10 mouse cellular contexts compared by ENCODE assay signal in the genomic region with DNA sequence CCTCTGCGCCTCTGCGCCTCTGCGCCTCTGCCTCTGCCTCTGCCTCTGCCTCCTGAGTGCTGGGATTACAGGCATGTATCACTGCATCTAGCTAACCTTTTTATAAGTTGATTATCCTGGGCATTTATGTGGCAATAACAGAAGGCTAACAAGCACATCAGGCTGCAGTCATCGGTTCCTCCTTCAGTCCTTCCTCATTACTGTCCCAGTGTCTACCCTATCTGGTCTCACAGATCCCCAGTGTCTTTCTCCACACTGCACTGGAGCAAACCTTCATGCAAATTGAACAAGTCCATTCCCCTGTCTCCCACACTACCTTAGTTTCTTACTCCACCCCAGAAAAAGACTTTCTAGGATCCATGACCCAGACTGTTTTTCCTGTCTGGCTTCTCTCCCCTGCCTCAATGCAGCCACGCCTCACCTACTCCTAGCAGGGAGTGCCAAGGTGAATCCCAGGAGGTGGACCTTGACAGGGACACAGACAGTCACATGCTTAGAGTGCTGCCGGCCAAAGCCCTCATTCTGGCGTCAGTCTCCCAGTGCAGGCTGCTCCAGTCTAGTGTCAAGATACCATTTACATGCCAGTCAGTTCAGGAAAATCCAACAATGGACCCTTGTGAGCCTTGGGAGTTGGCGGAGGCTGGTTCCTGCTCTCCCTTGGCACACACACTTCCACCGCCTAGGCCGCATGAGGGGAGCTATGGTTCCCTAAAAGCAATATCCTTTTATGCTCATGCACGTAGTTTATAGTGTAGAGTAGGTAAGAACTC. TPM values are rescaled to one million over a fixed set of nuclear protein-coding genes. Genes with fewer than 3 reads are reported as not detected.
DNase-seq lines count a peak whose midpoint lies in the region; ATAC-seq and TF ChIP-seq lines count a peak whose summit lies in the region.
"Had no signal": no experiment of that assay in that cellular context is flagged by ENCODE, and none has a peak within 500 bp of the region (broad histone marks: within the 10 kb centered on the region; RNA-seq: fewer than 3 reads in every experiment).

No protein-coding gene starts in this region.

- H3K4me1 ChIP-seq in liver, postnatal 0 days (ENCODE audit: insufficient read depth): peaks cover 20% of the 10 kb centered on the region
- 0 out of 2 replicates have a peak, but pooled peaks cover under 1% of the 10 kb centered on the region for H3K4me1 ChIP-seq in liver, embryonic 11.5 days (replicated peaks; ENCODE audit: control insufficient read depth, insufficient read depth, low read length)
- H3K4me1 ChIP-seq in intestine, embryonic 16.5 days (ENCODE audit: control insufficient read depth, insufficient read depth, low read length): peaks cover 8% of the 10 kb centered on the region
- H3K4me1 ChIP-seq in neural tube, embryonic 14.5 days (ENCODE audit: control insufficient read depth, insufficient read depth, low read length): no peaks in the 10 kb centered on the region
- H3K4me1 ChIP-seq: limb, embryonic 12.5 days had no signal

- H3K27me3 ChIP-seq in liver, postnatal 0 days (ENCODE audit: insufficient read depth, low read length): no peaks in the 10 kb centered on the region
- H3K27me3 ChIP-seq in liver, embryonic 11.5 days (replicated peaks; ENCODE audit: control insufficient read depth, insufficient read depth, low read length): no peaks in the 10 kb centered on the region; the same call in 1 of the 2 replicates
- peaks cover 13% of the 10 kb centered on the region; the same call in 1 of the 2 replicates for H3K27me3 ChIP-seq in intestine, embryonic 16.5 days (replicated peaks; ENCODE audit: control insufficient read depth, insufficient read depth, low read length)
- H3K27me3 ChIP-seq in neural tube, embryonic 14.5 days (ENCODE audit: control insufficient read depth, insufficient read depth, low read length): no peaks in the 10 kb centered on the region
- H3K27me3 ChIP-seq: limb, embryonic 12.5 days had no signal

- no peak for TF ChIP-seq EP300 in liver, postnatal 0 days (IDR thresholded peaks at IDR 0.05; ENCODE audit: low read depth)

- ATAC-seq in liver, postnatal 0 days: peak; percentile 35; the same call in 1 of the 2 replicates
- no peak for ATAC-seq in liver, embryonic 11.5 days (replicated peaks; ENCODE audit: low FRiP score)
- peak; percentile 86 for ATAC-seq in intestine, embryonic 16.5 days
- ATAC-seq in neural tube, embryonic 14.5 days (ENCODE audit: low read depth): peak; percentile 60; the same call in 1 of the 2 replicates

- H3K9ac ChIP-seq in liver, postnatal 0 days (replicated peaks): no peak overlapping the region
- no peak overlapping the region for H3K9ac ChIP-seq in liver, embryonic 11.5 days (ENCODE audit: low read depth, low read length)
- no peak overlapping the region for H3K9ac ChIP-seq in intestine, embryonic 16.5 days (ENCODE audit: low read depth, low read length)
- no peak overlapping the region for H3K9ac ChIP-seq in neural tube, embryonic 14.5 days (replicated peaks; ENCODE audit: low read depth, low read length)
- H3K9ac ChIP-seq: limb, embryonic 12.5 days had no signal

- no peak overlapping the region for H3K4me2 ChIP-seq in liver, postnatal 0 days (ENCODE audit: low read depth, low read length)
- no peak overlapping the region for H3K4me2 ChIP-seq in liver, embryonic 11.5 days
- no peak overlapping the region for H3K4me2 ChIP-seq in intestine, embryonic 16.5 days (ENCODE audit: low read depth, low read length)
- no peak overlapping the region for H3K4me2 ChIP-seq in neural tube, embryonic 14.5 days (ENCODE audit: low read depth, low read length)
- H3K4me2 ChIP-seq: limb, embryonic 12.5 days had no signal

- H3K27ac ChIP-seq in liver, postnatal 0 days (ENCODE audit: low read depth): peak overlapping the region; percentile 48; the same call in 1 of the 2 replicates
- H3K27ac ChIP-seq in liver, embryonic 11.5 days (ENCODE audit: low read depth, low read length): no peak overlapping the region
- H3K27ac ChIP-seq in intestine, embryonic 16.5 days (ENCODE audit: low read length): peak overlapping the region; percentile 9; the same call in 1 of the 2 replicates
- peak overlapping the region; percentile 16 for H3K27ac ChIP-seq in neural tube, embryonic 14.5 days (ENCODE audit: low read depth, low read length)
- H3K27ac ChIP-seq: limb, embryonic 12.5 days had no signal

- no peaks in the 10 kb centered on the region for H3K9me3 ChIP-seq in liver, postnatal 0 days (ENCODE audit: low read length)
- no peaks in the 10 kb centered on the region for H3K9me3 ChIP-seq in liver, embryonic 11.5 days (ENCODE audit: control insufficient read depth, low read length)
- H3K9me3 ChIP-seq in intestine, embryonic 16.5 days (ENCODE audit: control insufficient read depth, low read length): no peaks in the 10 kb centered on the region
- no peaks in the 10 kb centered on the region for H3K9me3 ChIP-seq in neural tube, embryonic 14.5 days (ENCODE audit: control insufficient read depth, low read length)
- H3K9me3 ChIP-seq: limb, embryonic 12.5 days had no signal

- TF ChIP-seq CTCF in liver, postnatal 0 days (IDR thresholded peaks at IDR 0.05; ENCODE audit: low read depth): no peak

- peak; percentile 54 for DNase-seq in adrenal gland, postnatal 10 days
- no peak for DNase-seq in adrenal gland, adult 2 months
- no peak for DNase-seq in liver, postnatal 0 days
- DNase-seq in liver, embryonic 11.5 days (ENCODE audit: low spot score): no peak
- no peak for DNase-seq in urinary bladder, postnatal 14 days (ENCODE audit: low spot score)
- DNase-seq in thymus, postnatal 10 days (ENCODE audit: low spot score in 2 of 2): no peak

- H3K4me3 ChIP-seq in liver, postnatal 0 days (ENCODE audit: low read depth, low read length): no peak overlapping the region
- no peak overlapping the region for H3K4me3 ChIP-seq in liver, embryonic 11.5 days (ENCODE audit: low read depth, low read length)
- no peak overlapping the region for H3K4me3 ChIP-seq in intestine, embryonic 16.5 days (ENCODE audit: low read length)
- no peak overlapping the region for H3K4me3 ChIP-seq in neural tube, embryonic 14.5 days (ENCODE audit: low read depth, low read length)
- H3K4me3 ChIP-seq: limb, embryonic 12.5 days had no signal

- WGBS in liver, postnatal 0 days (ENCODE audit: insufficient replicate concordance): 74% methylated on average over 11 of the region's 11 CpGs
- 83% methylated on average over 11 of the region's 11 CpGs for WGBS in liver, embryonic 11.5 days
- WGBS in intestine, embryonic 16.5 days: 76% methylated on average over 11 of the region's 11 CpGs
- WGBS in neural tube, embryonic 14.5 days: 77% methylated on average over 11 of the region's 11 CpGs

- H3K36me3 ChIP-seq in liver, postnatal 0 days (replicated peaks; ENCODE audit: insufficient read depth, low read length): no peaks in the 10 kb centered on the region
- no peaks in the 10 kb centered on the region for H3K36me3 ChIP-seq in liver, embryonic 11.5 days (ENCODE audit: control insufficient read depth, insufficient read depth, low read length)
- no peaks in the 10 kb centered on the region for H3K36me3 ChIP-seq in intestine, embryonic 16.5 days (ENCODE audit: control insufficient read depth, insufficient read depth, low read length)
- H3K36me3 ChIP-seq in neural tube, embryonic 14.5 days (ENCODE audit: control insufficient read depth, insufficient read depth, low read length): no peaks in the 10 kb centered on the region
- H3K36me3 ChIP-seq: limb, embryonic 12.5 days had no signal

RNA-seq across cellular contexts. Expression of gene Tex33, which starts 12.1 kb away (rescaled TPM):
- not detected for total RNA-seq in adrenal gland, postnatal 10 days (2021)
- not detected for total RNA-seq in adrenal gland, adult 2 months (2021)
- polyA plus RNA-seq in adrenal gland, adult 2 months (2012; rRNA removed): not detected in 2 replicates
- not detected in 2 replicates for polyA plus RNA-seq in liver, postnatal 0 days (2015; fragmentation: Nextera tagmentation; extraction: Ambion mirVana)
- polyA plus RNA-seq in liver, embryonic 11.5 days (2014; fragmentation: Nextera tagmentation; extraction: Ambion mirVana): not detected in 2 replicates
- not detected in 2 replicates for polyA plus RNA-seq in intestine, embryonic 16.5 days (2015; fragmentation: Nextera tagmentation; extraction: Ambion mirVana)
- not detected in 2 replicates for polyA plus RNA-seq in neural tube, embryonic 14.5 days (2014; fragmentation: Nextera tagmentation; extraction: Ambion mirVana)
- polyA plus RNA-seq: limb, embryonic 12.5 days; spleen, adult 2 months had no signal

RNA-seq across cellular contexts. Expression of gene Tst, which starts 22.1 kb away (rescaled TPM):
- total RNA-seq in adrenal gland, postnatal 10 days (2021): 100 to 1,000 TPM; 179 to 204 TPM
- total RNA-seq in adrenal gland, adult 2 months (2021): 100 to 1,000 TPM; 218 to 366 TPM
- polyA plus RNA-seq in adrenal gland, adult 2 months (2012; rRNA removed): 391 and 410 TPM in 2 replicates
- 361 and 363 TPM in 2 replicates for polyA plus RNA-seq in liver, postnatal 0 days (2015; fragmentation: Nextera tagmentation; extraction: Ambion mirVana)
- polyA plus RNA-seq in liver, embryonic 11.5 days (2014; fragmentation: Nextera tagmentation; extraction: Ambion mirVana): 95.3 and 98.9 TPM in 2 replicates
- polyA plus RNA-seq in intestine, embryonic 16.5 days (2015; fragmentation: Nextera tagmentation; extraction: Ambion mirVana): 62.9 and 68.1 TPM in 2 replicates
- 16.0 and 20.3 TPM in 2 replicates for polyA plus RNA-seq in neural tube, embryonic 14.5 days (2014; fragmentation: Nextera tagmentation; extraction: Ambion mirVana)

RNA-seq across cellular contexts. Expression of gene Mpst, which starts 22.6 kb away (rescaled TPM):
- total RNA-seq in adrenal gland, postnatal 10 days (2021): 10 to 100 TPM; 49.1 to 52.0 TPM
- total RNA-seq in adrenal gland, adult 2 months (2021): 10 to 100 TPM; 59.0 to 63.2 TPM
- polyA plus RNA-seq in adrenal gland, adult 2 months (2012; rRNA removed): 342 and 389 TPM in 2 replicates
- 4.3 and 7.0 TPM in 2 replicates for polyA plus RNA-seq in liver, postnatal 0 days (2015; fragmentation: Nextera tagmentation; extraction: Ambion mirVana)
- 5.1 TPM in 2 replicates for polyA plus RNA-seq in liver, embryonic 11.5 days (2014; fragmentation: Nextera tagmentation; extraction: Ambion mirVana)
- polyA plus RNA-seq in intestine, embryonic 16.5 days (2015; fragmentation: Nextera tagmentation; extraction: Ambion mirVana): 3.0 and 3.4 TPM in 2 replicates
- polyA plus RNA-seq in neural tube, embryonic 14.5 days (2014; fragmentation: Nextera tagmentation; extraction: Ambion mirVana): 3.7 and 4.2 TPM in 2 replicates

RNA-seq across cellular contexts. Expression of gene Kctd17, which starts 44.7 kb away (rescaled TPM):
- 10 to 100 TPM; 85.2 to 94.8 TPM for total RNA-seq in adrenal gland, postnatal 10 days (2021)
- 100 to 1,000 TPM in 1 of 2 experiments, 10 to 100 TPM in 1; 81.6 to 102 TPM for total RNA-seq in adrenal gland, adult 2 months (2021)
- polyA plus RNA-seq in adrenal gland, adult 2 months (2012; rRNA removed): 344 and 374 TPM in 2 replicates
- 6.0 and 6.1 TPM in 2 replicates for polyA plus RNA-seq in liver, postnatal 0 days (2015; fragmentation: Nextera tagmentation; extraction: Ambion mirVana)
- 17.1 and 19.2 TPM in 2 replicates for polyA plus RNA-seq in liver, embryonic 11.5 days (2014; fragmentation: Nextera tagmentation; extraction: Ambion mirVana)
- 20.2 and 23.6 TPM in 2 replicates for polyA plus RNA-seq in intestine, embryonic 16.5 days (2015; fragmentation: Nextera tagmentation; extraction: Ambion mirVana)
- polyA plus RNA-seq in neural tube, embryonic 14.5 days (2014; fragmentation: Nextera tagmentation; extraction: Ambion mirVana): 141 and 157 TPM in 2 replicates

RNA-seq across cellular contexts. Expression of gene Csf2rb, which starts 58.1 kb away (rescaled TPM):
- total RNA-seq in adrenal gland, postnatal 10 days (2021): 10 to 100 TPM; 18.4 to 20.1 TPM
- 10 to 100 TPM in 1 of 2 experiments, 1 to 10 TPM in 1; 4.6 to 13.8 TPM for total RNA-seq in adrenal gland, adult 2 months (2021)
- 8.9 and 9.3 TPM in 2 replicates for polyA plus RNA-seq in adrenal gland, adult 2 months (2012; rRNA removed)
- 8.9 and 9.6 TPM in 2 replicates for polyA plus RNA-seq in liver, postnatal 0 days (2015; fragmentation: Nextera tagmentation; extraction: Ambion mirVana)
- 7.7 and 9.5 TPM in 2 replicates for polyA plus RNA-seq in liver, embryonic 11.5 days (2014; fragmentation: Nextera tagmentation; extraction: Ambion mirVana)
- 2.1 and 2.4 TPM in 2 replicates for polyA plus RNA-seq in intestine, embryonic 16.5 days (2015; fragmentation: Nextera tagmentation; extraction: Ambion mirVana)
- polyA plus RNA-seq in neural tube, embryonic 14.5 days (2014; fragmentation: Nextera tagmentation; extraction: Ambion mirVana): 0.53 and 0.56 TPM in 2 replicates

Comparison
In these comparisons a context has a peak if more than half of its experiments do, and no peak if none do; other contexts are left out.
1. RNA of gene Mpst, which starts 22.6 kb away (polyA plus RNA-seq): 342 to 389 TPM in adrenal gland, adult 2 months; 5.1 TPM in liver, embryonic 11.5 days, 4.3 to 7.0 TPM in liver, postnatal 0 days, 3.7 to 4.2 TPM in neural tube, embryonic 14.5 days and 3.0 to 3.4 TPM in intestine, embryonic 16.5 days; every median in the first group is over 10 times any median in the second.